Mouse (Mus musculus) frontal cortex, postnatal 10 days (tissue): ENCODE measurements at regions not wholly inside any gene's neighbourhood (a gene's known extent, or its start where the extent isn't known, plus 50 kb on each side); places are given as distances from the start of the nearest gene placed in this dataset.

Experiments
- DNase-seq, 2 experiments: peaks; one replicate each; pipeline ENCODE4 v3.0.0; 2022; ENCODE audit warnings: low spot score in 2 of 2, mixed read lengths in 1 of 2

DNA sequence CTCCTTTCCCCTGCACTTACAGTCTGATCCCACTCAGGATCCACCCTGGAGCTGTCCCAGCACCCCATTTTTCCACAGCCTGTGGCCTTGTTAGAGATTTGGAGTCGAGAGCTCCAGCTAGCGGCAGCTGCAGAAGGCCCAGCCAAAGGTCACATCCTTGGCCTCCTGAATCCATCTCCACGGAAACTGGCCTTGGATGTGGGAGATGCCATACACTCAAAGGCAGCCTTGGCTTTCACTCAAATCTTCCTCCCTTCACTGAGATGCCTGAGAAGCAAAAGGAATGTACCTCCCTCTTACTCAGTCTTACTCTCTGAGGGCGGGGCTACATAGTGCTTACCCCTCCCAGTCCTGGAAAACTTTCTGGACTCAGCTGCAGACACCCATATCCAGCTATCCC is 56.2 kb upstream of the Ky start:
- DNase-seq = no peak

DNA sequence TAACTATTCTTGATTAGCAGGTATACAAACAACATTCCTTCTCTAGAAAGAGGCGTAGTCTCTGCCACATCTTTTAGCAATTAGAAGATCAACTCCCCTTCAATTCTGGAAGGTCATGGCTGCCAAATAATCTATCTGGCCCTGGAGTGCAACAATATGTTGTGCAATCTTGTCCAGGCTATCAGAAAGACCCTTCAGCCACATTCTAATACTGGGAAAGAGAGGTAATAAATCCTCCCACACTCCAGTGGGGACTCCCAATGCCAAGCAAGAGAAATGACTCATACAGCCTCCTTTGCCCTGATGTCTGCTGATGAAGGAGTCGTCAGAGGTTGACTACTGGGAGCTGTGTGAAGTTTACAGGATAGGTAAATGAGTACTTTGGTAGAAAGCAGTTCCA is 59.5 kb upstream of the Ky start:
- no peak for DNase-seq

DNA sequence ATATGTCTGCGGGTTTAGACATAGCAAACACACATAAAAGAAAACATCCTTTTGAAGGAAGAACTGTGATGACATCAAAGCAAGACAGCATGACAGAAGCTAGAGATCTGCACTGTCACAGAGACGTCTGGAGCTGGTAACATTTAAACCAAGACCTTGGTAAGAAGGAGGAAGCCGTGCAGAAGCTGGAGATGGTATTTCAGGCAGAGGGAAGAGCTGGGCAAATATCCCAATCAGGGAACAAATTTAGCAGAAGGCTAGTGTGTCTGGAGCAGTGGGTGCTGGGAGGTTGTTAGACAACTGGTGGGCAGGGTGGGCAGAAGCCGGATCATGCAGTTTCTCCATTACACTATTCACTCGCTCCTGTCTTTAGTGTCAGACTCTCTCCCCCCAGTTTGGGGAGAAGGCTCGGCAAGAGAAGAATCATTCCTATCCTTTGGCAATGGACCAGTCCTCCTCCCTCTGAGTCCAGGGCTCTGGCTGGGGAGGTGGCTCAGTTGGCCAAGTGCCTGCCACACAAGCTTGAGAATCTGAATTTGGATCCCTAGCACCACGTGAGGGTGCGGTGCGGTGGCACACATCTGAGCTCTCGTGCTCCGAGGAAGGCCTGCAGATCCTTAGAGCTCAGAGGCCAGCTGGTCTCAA is 63.2 kb upstream of the Ky start:
- DNase-seq = peak in 1 of 2 experiments; percentile 14

- DNase-seq = no peak
Measured at GRCm38 (mm10) chr9:102437641-102438040, 67.9 kb upstream of the Ky start.

GRCm38 (mm10) chr9:102436378-102436777 is 69.2 kb upstream of the Ky start:
- no peak for DNase-seq

DNA sequence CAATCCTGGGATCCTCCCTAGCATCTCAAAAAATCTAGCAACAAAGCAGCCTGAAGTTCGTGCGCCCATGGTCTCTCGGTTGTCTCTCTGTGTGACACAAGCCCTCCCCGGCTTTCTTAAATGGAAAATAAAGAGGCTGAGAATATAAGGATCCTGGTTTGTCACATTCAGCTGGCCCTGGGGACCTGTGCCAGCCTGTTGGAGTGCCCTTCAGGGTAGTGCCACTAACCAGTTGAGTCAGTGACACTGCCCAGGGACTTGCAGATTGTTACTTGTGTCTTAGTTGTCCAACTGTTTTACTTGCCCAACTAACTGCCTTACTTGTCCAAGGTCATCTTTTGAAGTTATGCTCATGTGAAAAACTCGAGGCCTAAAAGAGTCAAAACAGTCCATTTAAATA is 73.5 kb upstream of the Ephb1 start:
- DNase-seq = no peak

DNA sequence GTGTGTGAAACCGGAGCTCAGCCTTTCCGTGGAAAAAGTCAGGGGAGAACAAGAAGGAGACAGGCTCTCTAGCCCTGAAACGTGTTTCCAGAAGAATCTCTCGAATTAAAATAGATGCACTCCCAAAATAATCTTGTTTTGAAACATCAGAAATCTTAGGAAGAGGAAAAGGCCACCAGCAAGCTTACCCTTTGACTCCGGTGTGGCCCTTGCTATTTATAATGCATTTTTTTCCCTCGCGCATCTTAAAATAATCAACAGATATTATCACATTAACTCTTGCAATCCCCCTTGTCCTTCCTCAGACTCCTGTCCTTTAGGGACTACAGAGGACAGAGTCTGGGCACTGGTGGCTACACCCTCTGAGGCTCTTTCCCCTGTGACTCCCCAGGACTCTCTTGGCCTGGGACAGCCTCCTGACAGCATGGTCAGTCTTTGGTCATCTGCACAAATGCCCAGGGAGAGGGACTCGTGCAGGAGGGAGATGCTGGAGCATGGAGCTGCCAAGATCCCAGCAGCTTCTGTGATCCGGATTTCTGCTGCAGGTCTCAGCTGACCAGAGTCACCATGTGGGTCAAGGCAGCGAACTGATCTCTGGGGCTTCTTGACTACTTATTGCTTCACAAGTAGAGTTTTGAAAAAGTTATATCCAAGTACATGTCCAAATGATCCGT is 70.3 kb upstream of the Ephb1 start:
- no peak for DNase-seq

GRCm38 (mm10) chr9:102423919-102424671 is 69.6 kb upstream of the Ephb1 start:
- peak in 1 of 2 experiments; percentile 28 for DNase-seq

- no peak for DNase-seq
Measured at GRCm38 (mm10) chr9:102423465-102423918, 69.0 kb upstream of the Ephb1 start.

DNA sequence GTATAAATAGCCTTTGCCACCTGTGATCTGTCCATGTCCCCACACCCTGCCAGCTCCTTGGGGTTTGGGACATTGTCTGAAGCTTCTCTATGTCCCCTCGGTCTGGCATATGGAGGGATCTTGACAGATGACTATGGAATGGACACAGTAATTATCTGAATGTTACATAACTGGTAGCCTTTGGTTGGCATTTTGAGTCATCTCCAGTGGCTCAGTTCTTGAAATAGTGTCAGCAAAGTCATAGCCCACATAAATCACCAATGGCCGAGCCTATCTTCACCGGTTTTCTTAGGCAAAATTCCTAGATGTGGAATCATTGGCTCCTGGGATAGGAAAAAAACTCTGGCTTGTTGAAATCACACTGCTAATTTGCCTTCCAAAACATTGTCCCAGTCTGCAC is 67.3 kb upstream of the Ephb1 start:
- DNase-seq = no peak

DNA sequence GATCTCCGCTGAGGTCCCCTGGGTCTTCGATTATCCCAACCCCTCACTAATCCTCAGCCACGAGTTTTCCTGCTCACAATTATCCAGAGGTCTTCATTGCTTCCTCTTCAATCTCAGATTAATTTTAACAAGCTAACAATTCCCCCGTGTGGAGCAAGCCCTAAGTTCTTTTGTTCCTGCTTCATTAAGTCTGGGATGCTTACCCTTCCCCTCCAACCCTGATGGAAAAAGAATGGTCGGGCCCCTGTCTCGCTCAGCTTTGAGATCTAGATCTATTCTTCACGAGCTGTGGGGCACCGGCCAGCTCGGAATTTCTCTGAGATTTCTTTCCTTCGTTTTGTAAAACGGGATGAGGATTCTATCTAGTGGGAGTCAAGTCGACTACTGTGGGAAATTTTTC is 65.7 kb upstream of the Ephb1 start:
- no peak for DNase-seq

GRCm38 (mm10) chr9:102413631-102414030 is 59.1 kb upstream of the Ephb1 start:
- DNase-seq = no peak

- DNase-seq = no peak
Measured at GRCm38 (mm10) chr9:102410666-102411065, 56.2 kb upstream of the Ephb1 start.

DNA sequence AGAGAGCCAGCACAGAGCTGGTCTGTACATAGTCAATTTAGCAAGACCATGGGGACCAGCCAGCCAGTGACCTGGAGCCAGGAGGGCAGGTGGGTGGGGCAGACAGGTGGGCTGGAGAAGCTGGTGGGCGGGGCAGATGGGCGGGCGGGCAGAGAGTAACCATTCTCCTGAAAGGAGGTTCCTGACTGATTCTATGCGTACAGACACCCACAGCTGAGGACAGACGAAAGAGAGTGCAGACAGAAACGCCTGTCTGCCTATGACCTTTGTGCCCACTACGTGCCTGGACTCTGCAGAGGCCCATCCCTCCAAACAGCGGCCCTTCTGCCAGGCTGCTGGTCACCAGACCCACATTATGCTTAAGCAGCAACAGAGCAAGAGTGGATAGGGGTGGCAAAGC is 51.5 kb upstream of the Ephb1 start:
- no peak for DNase-seq
